Mouse (Mus musculus) megakaryocyte, adult 5-6 weeks (primary cell): ENCODE measurements around the gene Srp14. TPM values are rescaled to one million over a fixed set of nuclear protein-coding genes. Genes with fewer than 3 reads are reported as not detected.

Source experiments
- ATAC-seq: 2 replicates; pipeline ENCODE4 v1.8.0; 2016; ENCODE audit warnings: mild to moderate bottlenecking, inconsistent platforms; ENCODE audit not compliant: poor library complexity, severe bottlenecking
- total RNA-seq, 2 experiments: library from RNA; stranded (forward) in 1 of 2; stranded (reverse) in 1 of 2; fragments of 153-499, 151-499 nt in 1 of 2; fragments of 221-1000, 200-1000 nt in 1 of 2; gene quantifications; 2 replicates each; pipeline versions ENCODE4 v1.2.3 to v1.2.4; 2015 to 2017

Gene Srp14
- total RNA-seq (2015): 160 and 173 TPM in 2 replicates
- total RNA-seq (2017): 181 and 193 TPM in 2 replicates

DNA sequence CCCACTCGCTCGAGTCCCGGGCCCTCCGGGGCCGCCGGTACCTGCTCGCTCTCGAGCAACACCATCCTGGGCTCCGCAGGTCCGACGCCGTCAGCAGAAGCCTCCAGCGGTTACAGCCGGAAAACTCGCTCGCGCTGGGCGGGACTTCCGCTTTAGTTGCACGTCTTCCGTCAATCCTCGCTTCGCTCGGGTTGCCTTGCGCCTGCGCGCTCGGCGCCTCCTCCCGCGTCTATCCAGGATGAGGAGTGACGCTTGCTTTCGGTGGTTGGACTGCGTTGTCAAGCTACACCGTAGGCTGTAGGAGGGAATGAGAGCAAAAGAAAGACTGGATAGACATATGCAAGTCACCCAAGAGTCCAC is at the start of gene Srp14:
Gene Srp14, minus strand, starts transcription at position 162 of the 360 bp plus-strand sequence.
- peak; percentile 99 for ATAC-seq

DNA sequence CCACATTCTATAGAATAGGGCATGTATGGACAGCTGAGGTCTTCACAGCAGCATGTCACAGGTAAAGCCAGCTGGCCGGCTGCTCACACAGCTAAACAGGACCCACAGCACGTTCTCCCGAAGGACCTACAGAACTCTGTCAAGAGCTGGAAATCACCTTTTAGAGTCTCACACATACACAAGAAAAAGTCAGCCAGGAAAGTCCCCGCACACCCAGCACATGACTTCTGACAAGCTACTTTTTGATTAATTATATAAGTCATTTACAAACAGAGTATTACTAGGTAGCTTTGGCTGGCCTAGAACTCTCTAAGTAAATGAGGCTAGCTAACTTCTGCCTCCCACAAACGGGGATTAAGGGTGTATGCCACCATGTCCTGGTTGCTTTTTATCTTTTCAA is 47.0 kb upstream of the Srp14 start:
- no peak for ATAC-seq

DNA sequence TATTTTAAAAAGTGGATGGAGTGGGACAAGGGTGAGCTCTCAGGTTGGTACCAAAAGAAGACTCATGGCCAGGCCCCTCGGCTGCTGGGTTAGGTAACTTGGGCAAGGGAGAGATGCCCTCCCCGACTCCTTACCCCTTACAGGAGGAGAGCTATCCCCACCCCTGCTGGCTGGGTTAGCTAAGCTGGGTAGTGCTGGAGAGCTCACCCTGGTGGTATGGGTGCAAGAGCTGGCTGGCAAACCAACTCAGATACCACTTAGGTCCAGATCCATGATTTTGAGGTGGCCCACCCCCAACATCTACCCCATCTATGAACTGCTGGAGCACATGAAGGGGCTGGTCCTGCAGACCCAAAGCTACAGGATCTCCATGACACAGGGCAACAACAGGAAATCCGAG is 45.3 kb upstream of the Srp14 start:
- ATAC-seq: no peak

DNA sequence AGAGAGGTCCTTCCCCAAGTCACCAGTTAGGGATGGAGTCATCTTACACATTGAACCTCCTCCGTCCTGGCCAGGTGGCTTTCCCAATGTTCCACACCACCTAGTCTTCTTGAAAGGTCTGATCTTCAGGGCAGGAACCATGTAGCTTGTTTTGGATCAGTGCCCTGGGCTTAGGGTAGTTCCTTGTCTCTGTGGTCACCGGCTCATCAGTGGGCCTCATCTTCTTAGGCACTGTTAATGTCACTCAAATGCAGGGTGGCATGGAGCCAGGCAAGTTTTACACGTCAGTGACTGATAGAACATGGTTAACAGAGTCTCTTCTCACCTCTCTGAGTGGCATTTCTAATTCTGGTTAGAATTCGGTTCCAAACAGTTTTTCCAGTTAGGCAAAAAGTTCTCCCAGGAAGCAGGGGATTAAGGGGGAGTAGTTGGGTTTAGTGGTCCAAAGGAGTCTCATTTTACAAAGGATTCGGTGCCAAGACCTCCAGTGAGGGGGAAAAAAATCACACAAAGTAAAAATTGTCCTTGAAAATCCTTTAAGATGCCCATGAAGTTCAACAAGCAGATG is 43.7 kb upstream of the Srp14 start:
- ATAC-seq: no peak

DNA sequence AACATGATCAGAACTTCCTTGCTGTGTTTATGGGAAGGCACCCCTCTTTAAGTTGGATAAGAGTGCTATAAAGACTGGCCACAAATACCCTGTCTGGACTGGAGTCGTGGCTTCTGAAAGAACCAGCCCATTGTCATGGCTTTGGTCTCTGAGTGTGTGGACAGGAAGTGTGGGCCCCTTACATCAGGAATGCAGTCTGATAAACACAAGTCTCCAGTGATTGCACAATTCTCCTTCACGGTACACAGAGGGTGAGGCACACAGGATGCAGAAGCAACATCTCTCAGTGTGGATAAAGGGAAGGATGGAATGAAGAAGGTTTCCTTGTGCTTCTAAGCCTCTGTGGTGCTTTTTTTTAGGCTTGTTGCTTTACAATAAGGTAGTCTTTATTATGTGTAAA is 42.8 kb upstream of the Srp14 start:
- 0 out of 2 replicates have a peak, but pooled peaks have one; percentile 40 for ATAC-seq

DNA sequence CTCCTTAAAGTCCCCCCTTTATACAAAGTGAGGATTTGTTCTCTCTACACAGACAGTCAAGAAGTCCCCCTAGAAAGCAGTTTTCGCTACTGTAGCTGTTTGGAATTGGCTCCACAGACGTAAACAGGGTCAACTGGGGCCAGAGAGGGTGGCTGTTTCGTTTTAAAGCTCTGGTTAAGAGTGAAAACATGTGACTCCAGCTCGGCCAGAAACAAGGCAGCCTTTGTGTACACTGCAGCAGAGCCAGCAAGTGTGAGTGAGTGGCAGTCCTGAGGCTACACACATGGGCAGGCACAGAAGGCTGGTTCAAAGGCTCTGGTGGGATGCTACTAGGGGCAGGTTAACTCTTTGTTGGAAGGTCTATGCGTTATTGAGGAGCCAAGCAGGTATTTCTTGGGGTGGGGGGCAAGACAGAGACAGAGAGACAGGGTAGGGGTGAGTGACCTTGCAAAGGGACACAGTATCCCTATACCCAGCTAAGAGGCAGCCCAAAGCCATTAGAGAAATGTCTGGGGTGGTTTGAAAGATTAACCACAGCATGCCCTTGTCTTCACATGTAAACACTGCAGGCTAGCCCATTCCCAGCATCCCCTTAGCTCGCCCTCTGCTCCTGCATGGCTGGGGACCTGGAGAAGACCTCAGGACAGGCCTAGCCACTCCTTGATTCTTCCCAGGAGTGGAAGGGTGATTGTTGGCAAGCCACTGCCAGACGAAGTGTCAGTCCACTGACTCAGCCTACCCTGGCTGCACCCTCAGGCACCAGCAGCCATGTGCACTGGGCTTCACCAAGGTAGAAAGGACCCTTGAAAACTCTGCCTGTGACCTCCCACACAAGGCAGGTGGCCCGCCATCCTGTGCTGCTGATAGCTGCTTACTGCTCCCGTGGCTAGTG is 40.8 kb upstream of the Srp14 start:
- no peak for ATAC-seq

DNA sequence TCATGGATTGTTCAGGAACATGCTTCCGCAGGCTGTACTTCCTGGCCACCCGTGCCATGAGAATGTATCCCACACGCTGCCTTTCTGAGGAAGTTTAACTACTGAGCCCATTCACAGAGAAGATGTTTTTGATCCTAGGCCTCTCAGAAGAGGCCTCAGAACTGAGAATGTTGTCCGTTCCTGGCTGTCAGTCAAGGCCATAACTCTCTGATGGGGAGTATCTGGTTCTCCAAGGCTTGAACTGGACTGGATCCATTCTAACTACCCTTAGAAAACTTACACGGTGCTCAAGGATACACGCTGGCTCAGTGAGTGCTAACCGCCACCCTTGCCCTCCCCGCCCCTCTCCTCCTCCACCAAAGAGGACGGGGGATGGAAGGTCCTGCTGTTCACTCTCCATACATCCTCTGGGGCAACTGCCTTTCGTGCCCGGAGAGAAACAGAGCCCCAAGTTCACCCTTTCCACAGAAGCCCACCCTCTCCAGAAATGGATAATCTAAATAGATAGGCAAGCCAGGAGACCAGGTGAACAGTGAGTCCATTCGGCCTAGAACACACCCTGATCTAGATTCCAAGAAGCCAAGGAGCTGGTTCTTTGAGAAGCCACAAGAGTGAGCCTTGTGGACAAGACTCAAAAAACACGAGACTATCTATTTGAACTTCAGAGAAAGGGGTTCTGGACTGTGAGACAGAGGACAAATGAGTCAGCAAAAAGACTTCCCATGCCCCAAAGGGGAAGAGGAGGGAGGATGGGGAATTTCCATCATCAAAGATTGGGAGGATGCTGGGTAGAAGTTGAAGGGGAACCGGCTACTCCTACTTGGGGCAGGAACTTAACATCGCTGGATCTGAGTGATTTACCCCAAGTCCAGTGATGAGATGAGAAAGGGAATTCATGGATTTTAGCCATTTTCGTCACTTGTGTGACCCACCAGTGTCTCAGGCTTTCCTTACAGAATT is 33.2 kb upstream of the Srp14 start:
- peak; percentile 49; the same call in 1 of the 2 replicates for ATAC-seq

DNA sequence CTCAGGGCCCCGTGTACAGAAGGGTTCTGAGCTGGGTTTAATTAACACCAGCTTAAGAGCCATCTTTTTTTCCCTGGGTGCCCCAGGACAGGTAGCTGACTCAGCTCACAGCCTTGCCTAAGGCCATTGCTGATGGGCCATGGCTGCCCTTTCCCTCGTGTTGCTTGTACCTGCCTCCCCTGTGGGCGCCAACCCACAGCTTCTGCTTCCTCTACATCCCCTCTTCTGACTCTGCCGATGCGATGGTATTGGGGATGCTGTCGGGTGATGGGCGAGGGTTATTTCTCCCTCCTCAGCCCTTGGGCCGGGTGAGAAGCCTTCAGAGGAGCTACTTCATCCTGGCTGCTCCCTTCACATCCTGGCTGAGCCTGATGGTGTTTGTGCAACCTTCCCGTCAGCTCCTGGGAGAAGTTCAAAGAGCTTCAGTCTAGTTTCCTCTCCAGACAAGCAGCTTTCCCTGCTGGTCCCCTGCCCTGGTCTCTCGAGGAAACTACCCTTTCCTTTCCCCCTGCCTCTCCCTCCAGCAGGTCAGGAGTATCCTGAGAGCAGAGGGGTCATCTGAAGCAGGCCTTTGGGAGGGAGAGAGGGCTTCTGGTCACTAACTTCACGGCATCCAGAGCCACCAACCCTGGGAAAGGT is 32.4 kb upstream of the Srp14 start:
- 0 out of 2 replicates have a peak, but pooled peaks have one; percentile 18 for ATAC-seq

DNA sequence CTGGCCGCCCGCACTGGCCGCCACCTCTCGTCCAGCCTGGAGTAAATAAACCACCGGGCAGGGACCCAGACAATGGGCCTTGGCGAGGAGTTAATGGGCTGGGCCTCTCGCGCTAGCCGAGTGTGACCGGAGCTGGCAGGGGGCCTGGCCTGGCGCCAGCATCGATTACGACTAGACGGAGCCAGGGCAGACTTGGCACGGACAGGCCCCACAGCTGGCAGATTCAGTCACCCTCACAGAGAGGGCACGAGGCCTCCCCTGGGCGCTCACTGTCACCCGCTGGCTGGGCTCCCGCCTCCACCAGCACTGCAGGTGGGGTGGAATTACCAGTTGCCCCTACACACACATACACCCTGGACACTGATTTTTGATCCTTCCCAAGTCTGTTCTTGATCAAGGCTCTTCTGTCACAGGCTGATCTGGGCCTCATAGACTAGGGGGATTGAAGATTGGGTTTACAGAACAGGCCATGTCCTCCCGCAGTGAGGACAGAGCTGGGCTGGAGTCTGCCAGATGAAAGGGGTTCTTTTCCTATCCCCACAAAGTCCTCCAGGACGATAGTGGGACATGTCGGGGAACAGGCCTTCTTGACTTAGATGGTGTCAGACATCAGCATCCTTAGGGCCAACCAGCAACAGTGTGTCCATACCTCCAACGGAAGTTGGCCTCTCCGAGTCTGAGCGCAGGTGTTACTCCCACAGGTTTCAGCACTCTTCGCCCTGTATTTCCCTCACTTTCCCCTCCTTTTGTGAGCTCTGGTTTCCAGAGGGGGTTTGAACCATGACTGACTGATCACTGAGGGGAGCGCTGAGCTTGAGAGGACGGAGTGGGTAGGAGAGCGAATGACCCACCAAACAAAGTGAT is 31.2 kb upstream of the Srp14 start:
- ATAC-seq: no peak

DNA sequence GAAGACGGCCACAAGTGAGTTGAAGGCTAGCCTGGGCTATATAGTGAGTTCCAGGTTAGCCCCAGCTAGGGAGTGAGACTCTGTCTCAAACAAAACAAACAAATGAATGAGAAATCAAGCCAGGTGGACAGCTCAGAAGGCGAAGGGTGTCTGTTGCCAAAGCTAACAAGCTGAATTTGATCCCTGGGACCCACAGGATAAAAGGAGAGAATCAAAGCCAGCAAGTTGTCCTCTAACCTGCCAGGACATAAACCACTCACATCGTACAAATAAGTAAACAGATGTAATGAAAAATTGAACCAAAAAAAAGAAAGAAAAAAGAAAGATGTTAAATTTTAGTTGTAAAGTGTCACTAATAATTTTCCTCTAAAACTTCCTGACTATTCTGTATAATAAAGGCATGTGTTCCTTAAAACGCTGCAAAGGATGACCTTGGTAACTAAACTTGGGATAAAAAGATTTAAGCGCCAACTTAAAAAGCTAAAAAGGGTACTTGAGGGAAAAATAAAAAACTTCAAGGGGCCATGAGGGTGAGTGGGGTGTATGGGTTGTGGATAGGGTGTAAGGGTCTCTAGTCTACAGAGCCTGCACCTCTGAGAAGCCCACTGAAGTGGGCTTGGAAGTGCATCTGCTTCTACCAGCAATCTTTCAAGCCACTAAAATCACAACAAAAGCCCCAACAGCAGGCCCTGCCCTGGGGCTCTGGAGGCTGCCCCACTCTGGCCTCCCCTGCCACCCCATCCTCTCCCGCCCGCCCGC is 30.4 kb upstream of the Srp14 start:
- no peak for ATAC-seq

DNA sequence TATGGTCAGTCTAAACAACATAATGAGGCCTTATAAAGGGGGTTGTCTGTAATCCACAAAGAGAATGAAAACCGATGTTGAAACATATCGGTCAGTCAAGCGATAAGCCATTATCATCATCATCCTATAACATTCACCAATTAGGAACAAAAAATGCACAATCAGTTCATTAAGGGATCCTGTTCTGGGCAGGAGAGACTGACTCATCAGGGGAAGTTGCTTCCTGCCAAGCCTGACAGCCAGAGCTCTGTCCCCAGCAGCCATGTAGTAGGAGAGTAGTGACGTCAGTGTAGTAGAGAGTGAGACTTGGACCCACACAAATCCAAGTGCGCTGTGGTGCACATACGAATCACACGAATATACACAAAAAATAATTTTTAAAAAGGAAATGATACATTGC is 27.6 kb upstream of the Srp14 start:
- ATAC-seq: no peak

DNA sequence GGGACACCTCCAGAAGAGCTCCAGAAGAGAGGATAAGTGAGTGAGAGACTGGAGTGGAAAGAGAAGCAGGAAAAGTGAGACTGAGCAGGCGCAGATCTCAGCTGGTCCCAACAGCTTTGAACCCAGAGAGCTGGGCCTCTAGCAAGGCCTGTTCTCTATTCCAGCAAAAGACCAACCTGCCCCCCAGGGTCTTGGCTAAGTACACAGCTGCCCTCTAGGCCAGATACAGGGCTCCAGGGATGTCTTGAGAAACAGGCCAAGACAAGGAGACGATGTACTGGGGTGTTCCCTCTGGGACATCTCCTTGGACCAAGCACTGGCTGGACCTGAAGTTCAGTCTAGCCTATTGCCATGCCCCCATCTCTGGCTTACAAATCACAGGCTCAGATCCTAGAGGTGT is 20.7 kb upstream of the Srp14 start:
- ATAC-seq: no peak

DNA sequence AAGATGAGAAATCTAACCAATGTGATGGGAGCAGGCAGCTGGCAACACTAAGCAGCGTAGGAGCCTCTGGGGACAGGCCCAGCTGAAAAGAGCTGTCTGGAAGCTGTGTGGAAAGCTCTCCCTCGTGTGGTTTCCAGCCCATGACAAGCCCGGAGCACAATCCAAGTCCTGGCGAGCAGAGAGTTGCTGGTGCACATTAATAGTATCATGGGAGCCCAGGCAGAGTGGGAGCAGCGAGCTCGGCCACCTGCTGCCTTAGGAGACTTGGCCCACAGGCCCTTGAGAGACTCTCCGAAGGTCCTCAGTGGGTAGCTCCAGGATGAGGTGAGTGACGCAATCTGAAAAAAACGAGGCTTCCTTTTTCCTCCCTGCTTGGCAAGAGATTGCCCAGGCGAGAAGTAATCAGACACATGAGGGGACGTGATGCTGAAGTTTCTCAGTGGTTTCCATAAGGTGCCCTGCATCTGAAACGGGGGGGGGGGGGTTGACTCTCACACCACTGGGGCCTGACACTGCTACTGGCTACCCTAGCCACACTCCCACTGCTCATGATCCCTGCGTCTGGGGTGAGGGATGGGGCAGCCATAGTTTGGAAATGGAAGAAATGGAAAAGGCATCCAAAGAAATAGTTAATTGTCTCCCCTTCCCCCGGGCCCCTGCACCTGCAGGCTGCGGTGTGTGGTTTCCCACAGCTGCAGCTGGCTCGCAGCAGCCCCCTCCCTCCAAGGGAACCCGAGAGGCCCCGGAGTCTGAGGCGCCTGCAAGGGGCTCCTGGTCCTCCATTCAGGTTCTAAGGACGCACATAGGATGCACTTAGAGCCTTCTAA is 19.8 kb upstream of the Srp14 start:
- peak; percentile 81 for ATAC-seq

DNA sequence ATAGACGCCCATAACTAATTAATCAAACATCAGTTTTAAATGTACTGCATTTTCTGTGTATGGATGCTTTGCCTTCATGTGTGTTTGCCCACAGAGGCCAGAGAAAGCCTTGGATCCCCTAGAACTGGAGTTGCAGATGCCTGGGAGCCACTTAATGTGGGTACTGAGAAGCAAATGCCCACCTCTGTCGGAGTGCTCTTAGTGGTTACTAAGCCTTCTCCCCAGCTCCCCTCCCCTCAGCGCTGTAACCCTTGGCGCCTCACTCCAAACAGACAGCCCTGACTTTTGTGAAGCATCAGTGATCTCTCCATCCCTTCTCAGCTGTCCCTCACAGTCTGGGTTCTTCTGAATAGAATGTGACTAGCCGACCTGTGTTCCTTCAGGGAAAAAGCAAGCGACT is 19.0 kb upstream of the Srp14 start:
- no peak for ATAC-seq

DNA sequence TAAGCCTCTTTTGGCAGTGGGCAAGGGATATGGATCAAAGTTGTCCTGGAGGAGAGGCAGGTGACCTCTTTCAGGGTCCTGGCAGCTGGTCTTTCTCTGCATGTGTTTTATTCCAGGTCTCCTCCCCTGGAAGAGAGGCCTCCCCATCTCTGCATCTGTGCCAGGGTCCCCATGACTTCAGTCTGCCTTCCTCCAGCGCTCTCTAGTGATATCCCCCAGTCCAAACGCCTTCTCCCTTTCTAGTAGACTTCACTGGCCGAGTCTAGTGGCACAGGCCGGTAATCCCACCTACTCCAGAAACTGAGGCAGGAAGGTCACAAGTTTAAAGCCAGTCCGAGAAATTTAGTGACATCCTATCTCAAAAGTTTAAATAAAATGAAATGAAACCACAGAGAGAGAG is 18.4 kb upstream of the Srp14 start:
- no peak for ATAC-seq

DNA sequence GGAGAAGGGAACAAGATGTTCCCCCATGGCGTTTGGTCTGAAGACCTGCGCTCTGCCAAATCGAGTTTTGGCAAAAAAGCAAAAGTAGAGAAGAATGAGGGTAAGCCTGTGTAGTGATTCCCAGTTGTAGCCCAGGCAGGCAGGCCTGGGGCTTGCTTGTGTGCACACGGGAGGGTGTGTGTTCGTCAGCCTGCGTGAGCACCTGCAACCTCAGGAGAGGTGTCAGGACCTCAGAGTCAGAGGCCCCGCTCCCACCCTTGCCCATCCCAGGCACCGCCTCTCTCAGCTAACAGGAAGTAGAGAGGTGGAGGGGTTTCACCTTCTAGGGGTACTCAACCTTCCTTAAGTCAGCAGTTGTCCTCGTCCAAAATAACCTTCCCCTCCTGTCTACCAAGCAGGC is 15.5 kb upstream of the Srp14 start:
- ATAC-seq: no peak

DNA sequence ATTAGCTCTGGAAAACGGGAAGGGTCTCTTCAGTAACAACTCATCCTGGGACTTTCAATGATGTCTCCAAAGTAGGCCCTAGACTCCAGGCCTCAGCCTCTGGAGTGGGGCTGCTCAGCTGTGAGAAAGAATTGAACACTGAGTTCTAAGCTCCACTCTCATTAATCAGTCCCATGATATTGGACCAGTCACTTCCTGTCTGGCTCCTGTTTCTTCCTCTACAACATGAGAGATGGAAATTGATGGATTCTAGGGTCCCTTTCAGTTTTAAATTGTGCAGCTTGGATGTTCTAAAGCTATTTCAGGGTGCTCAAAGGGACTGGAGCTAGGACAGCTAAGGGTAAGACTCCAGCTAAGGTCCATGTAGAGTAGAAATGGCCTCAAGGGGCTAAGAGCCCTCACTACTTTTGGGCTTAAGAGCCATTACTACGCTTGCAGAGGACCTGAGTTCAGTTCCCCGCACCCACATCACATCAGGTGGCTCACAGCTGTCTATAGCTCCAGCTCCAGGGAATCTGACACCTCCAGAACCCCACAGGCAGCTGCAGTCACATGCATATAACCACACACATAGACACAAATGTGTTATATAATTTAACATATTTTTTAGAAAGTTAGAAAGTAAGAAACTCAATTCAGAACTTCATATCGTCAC is 12.4 kb upstream of the Srp14 start:
- no peak for ATAC-seq

DNA sequence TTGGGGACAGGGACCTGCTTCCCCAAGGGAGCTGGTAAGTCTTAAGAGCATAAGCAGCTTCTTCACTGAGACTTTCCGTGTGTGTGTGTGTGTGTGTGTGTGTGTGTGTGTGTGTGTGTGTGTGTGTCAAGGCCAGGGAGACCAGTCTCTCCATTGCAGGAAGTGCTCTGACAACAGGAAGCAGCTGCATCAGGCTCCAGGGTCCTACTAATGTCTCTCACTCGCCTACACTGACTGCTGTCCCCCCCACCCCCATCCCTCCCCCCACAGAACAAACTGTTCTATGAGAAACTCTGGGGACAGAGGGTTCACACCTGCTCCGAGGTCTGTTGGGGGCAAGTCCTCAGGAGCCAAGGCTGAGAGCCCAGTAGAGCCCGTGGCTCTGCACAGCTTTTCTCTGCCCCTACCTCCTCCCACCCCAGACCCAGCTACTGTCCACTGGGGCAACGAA is 11.8 kb upstream of the Srp14 start:
- no peak for ATAC-seq
